Mouse (Mus musculus): ENCODE data around the gene Pramef12.
"Not testable (repeated sequence)": the region's sequence is repeated elsewhere in the genome, so short reads cannot be mapped to it uniquely, and the experiment has no call there.

Pramef12 gene

DNA sequence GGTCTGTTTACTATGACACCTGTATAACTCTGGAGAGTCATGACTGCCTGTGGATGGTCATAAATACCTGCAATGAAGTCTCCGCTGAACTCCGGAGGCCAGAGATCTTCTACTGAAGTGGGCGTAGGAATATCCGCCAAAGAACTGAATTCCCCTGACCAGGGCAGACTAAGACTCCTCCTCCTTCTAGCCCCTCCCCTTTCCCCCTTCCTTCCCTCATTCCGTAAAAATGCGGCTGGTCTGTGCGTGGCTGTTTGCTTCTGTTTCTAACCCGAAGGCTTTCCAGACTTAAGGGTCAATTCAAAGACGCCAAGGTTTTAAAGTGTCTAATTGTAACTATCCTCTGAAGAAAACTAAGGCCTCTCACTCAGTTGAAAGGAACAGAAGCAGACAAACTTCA, at the start of gene Pramef12:
Pramef12 (minus strand) TSS at position 175 of the 400 bp plus-strand sequence.
- in situ Hi-C loops (cut with MboI, MseI): no loop called here

GRCm38 (mm10) chr4:144453217-144453616, 45.0 kb upstream of the Pramef12 start, which contains the start of gene Gm9944:
Gm9944 (minus strand) TSS chr4:144453317.
- in situ Hi-C loops (cut with MboI, MseI): no loop called here

- in situ Hi-C loops (cut with MboI, MseI): no loop called here
Observed at GRCm38 (mm10) chr4:144448546-144448945, 40.3 kb upstream of the Pramef12 start.

DNA sequence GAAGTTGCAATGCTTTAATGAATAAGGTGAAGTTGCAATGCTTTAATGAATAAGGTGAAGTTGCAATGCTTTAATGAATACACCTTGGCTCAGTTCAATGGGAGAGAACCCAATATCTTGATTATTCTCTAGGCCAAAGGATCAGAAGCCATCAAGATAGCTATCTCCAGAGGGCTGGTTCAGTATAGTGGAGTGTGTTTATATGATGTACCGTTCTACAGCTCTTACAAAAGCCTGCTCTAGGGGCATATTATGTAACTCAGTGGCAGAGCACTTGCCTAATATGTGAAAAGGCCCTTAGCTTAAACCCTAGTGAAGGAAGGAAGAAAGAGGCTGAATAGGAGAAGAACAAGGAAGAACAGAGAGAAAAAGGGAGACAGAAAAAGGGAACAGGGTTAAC, 33.3 kb upstream of the Pramef12 start:
- in situ Hi-C loops (cut with MboI, MseI): no loop called here

DNA sequence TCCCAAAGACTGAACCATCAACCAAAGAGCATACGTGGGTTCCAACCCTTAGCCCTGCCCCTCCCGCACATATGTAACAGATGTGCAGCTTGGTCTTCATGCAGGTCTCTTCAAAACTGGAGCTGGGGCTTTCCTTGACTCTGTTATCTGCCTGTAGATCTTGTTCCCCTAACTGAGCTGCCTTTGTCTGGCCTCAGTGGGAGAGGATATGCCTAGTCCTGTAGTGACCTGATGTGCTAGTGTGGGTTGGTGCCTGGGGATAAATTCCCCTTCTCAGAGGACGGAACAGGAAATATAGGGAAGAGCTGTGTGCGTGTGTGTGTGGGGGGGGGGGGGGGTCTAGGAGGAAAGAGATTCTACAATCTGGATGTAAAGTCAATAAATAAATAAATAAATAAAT, 32.8 kb upstream of the Pramef12 start:
- in situ Hi-C loops (cut with MboI, MseI): no loop called here

DNA sequence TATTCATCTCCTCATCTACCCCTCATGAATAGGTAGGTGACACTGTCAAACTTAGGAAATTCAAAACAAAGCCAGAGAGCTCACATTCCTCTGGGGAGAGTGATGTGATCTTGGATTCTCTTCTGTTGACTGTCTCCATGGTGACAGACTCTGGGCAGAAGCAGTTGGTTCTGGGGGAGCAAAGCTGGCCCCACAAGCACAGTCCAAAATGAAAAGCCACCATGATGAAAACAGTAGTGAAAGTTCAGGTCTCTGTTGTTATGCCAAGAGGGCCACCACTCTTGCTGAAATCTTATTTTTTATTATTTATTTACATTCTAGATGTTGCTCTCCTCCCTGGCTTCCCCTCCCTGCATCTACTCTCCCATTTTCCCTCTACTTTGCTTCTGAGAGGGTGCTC, 30.4 kb upstream of the Pramef12 start, which contains the start of gene 1700012P22Rik:
1700012P22Rik (minus strand) TSS at position 101 of the 400 bp plus-strand sequence.
- in situ Hi-C loops (cut with MboI, MseI): no loop called here

DNA sequence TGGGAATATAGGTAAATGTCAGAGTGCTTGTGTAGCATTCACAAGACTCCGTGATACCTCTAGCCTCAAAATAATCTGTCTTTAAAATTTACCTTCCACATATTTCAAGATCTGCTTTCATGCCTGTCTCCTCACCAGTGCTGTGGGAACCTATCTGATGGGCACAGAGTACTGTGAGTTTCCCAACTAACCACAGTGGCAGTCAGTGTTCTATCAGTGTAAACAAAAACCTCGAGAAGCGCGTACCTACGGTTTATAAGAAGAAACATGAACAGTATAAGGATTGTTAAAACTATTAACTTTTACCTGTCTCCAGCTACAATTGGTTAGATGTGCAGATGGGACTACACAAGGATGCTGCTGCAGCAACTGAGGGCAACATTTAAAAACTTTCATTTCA, 25.0 kb upstream of the Pramef12 start:
- in situ Hi-C loops (cut with MboI, MseI): no loop called here

DNA sequence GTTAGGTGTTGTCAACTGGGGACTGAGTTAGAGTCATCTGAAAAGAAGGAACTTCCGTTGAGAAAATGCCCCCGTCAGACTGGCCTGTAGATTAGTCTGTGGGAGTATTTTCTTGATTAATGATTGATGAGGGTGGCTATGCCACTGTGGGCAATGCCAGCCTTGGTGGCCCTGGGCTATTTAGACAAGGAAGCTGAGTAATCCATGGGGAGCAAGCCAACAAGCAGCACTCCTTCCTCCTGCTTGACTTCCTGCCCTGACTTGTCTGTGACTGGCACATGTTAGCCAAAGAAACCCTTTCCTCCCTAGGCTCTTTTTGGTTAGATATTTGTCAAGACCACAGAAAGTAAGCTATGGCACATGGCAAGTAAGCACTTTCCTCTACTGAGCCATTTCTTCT, 22.5 kb upstream of the Pramef12 start:
- in situ Hi-C loops (cut with MboI, MseI): no loop called here

- in situ Hi-C loops (cut with MboI, MseI): no loop called here
Observed at GRCm38 (mm10) chr4:144428868-144429267, 20.6 kb upstream of the Pramef12 start.

- in situ Hi-C loops (cut with MboI, MseI): no loop called here
Observed at GRCm38 (mm10) chr4:144424590-144424989, 16.3 kb upstream of the Pramef12 start.

DNA sequence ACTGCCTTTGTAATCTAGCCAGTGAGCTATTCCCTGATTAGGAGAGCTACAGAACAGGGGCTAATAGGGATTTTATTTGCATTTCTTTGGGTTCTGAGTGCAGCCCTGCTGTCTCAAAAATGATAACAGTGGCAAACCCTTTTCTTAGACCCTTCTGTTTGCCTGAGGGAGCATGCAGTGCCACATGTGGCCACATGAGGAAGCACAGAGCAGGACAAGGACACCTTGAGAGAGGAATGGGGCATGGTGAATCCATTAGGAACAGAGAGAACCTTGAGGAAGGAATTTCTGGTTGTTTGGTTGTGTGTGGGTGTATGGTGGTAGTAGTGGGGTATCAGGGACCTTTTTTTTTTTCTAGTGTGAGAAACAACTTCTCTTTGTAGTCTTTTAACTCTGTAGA, 12.4 kb upstream of the Pramef12 start:
- in situ Hi-C loops (cut with MboI, MseI): no loop called here

DNA sequence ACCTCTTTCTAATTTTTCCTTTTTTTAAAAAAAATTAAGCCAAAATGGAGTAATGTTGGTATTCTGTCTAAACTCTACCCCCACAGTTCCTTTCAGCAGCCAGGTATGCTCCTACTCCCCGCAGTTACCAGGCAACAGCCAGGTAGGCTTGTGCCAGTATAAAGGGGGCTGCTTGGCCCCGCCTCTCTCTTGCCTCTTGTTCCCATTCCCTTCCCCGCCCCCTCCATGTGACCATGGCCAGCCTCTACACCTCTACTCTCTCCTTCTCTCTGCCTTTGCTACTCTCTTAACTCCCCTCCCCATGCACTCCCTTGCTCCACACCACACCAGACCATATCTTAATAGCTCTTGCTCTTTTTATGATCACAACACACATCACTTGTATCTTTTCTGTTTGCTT, 2.0 kb downstream of the Pramef12 start:
- in situ Hi-C loops (cut with MboI, MseI): no loop called here

- in situ Hi-C loops (cut with MboI, MseI): no loop called here
Observed at GRCm38 (mm10) chr4:144404456-144405086, 3.7 kb downstream of the Pramef12 start.

DNA sequence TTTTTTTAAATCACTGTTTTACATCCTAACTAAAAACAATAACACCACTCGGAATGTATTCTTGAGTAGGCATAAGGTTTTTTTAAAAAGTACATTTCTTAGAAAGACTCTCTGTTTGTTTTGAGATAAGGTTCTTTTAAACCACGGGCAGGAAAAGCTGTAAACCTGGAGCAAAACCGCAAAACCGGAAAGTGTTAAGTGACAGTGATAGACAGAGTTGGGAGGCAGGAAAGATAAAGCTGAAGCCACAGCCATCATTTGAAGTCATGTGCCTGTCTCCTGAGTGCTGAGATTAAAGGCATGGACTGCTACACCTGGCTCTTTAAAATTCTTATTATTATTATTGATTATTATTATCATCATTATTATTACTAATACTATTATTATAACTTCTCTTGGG, 5.6 kb downstream of the Pramef12 start:
- in situ Hi-C loops (cut with MboI, MseI): no loop called here

- in situ Hi-C loops (cut with MboI, MseI): no loop called here
Observed at GRCm38 (mm10) chr4:144396316-144396715, 11.9 kb downstream of the Pramef12 start.

GRCm38 (mm10) chr4:144377911-144378310, 30.4 kb downstream of the Pramef12 start, which contains the start of gene Pramef20:
Pramef20 (minus strand) TSS chr4:144377933.
- in situ Hi-C loops (cut with MboI, MseI): no loop called here

- in situ Hi-C loops (cut with MboI, MseI): not testable (repeated sequence)
Observed at GRCm38 (mm10) chr4:144357642-144358041, 50.6 kb downstream of the Pramef12 start, which contains the start of gene Gm13119. Gm13119 (plus strand) TSS chr4:144357942.
